28 mouse cellular contexts compared by ENCODE assay signal in genomic region chr7:95864233-95864632, GRCm38 (mm10).
DNase-seq lines count a peak whose midpoint lies in the region; ATAC-seq lines count a peak whose summit lies in the region.
"Had no signal": no experiment of that assay in that cellular context is flagged by ENCODE, and none has a peak within 500 bp of the region (broad histone marks: within the 10 kb centered on the region; RNA-seq: fewer than 3 reads in every experiment).

No protein-coding gene starts in this region.

- no peaks in the 10 kb centered on the region for H3K4me1 ChIP-seq in kidney, embryonic 15.5 days
- H3K4me1 ChIP-seq: embryonic facial prominence, embryonic 12.5 days; limb, embryonic 15.5 days; liver, embryonic 15.5 days had no signal

- no peaks in the 10 kb centered on the region for H3K36me3 ChIP-seq in kidney, embryonic 15.5 days
- H3K36me3 ChIP-seq: embryonic facial prominence, embryonic 12.5 days; limb, embryonic 15.5 days; liver, embryonic 15.5 days had no signal

- peak; percentile 12 for DNase-seq in embryo, embryonic 10.5 days (ENCODE audit: low spot score)
- DNase-seq in embryo, embryonic 9.5 days (ENCODE audit: extremely low spot score): no peak
- DNase-seq in kidney, adult 9 months: peak; percentile 11
- DNase-seq in 3T3-L1 (ENCODE audit: low read depth, low spot score) (peak; percentile 21), R1 (ENCODE audit: low read depth, low spot score) (peak; percentile 11)
- no peak for DNase-seq in cerebellum, postnatal 10 days
- DNase-seq in left cerebral cortex, adult 8-10 months (ENCODE audit: low spot score in 2 of 2): no peak
- DNase-seq: adrenal gland, postnatal 25 days; cerebellum, adult 18-20 months; cerebellum, postnatal 36 days; gastrocnemius, postnatal 14 days; heart, postnatal 14 days; kidney, postnatal 14 days; layer of hippocampus, adult 9-11 months; retina, postnatal 1 day; thymus, postnatal 25 days had no signal

- no peak overlapping the region for H3K4me2 ChIP-seq in kidney, embryonic 15.5 days
- H3K4me2 ChIP-seq: embryonic facial prominence, embryonic 12.5 days; heart, embryonic 11.5 days; limb, embryonic 15.5 days; liver, embryonic 15.5 days; midbrain, embryonic 11.5 days had no signal

- H3K4me3 ChIP-seq in kidney, embryonic 15.5 days (replicated peaks): no peak overlapping the region
- H3K4me3 ChIP-seq: embryonic facial prominence, embryonic 12.5 days; erythroblast, embryonic 14.5 days; limb, embryonic 15.5 days; liver, embryonic 15.5 days had no signal

- H3K27me3 ChIP-seq in kidney, embryonic 15.5 days: no peaks in the 10 kb centered on the region
- H3K27me3 ChIP-seq: CH12.LX; embryonic facial prominence, embryonic 12.5 days; limb, embryonic 15.5 days; liver, embryonic 15.5 days had no signal

- no peak for ATAC-seq in kidney, embryonic 15.5 days (replicated peaks; ENCODE audit: low FRiP score)
- ATAC-seq: activated CD4-positive, CD25-positive, alpha-beta regulatory T cell, adult 4 months; forebrain, embryonic 14.5 days; hindbrain, embryonic 16.5 days; intestine, embryonic 16.5 days had no signal

- WGBS in kidney, embryonic 15.5 days: 26% methylated on average over 3 of the region's 3 CpGs

- H3K27ac ChIP-seq in kidney, embryonic 15.5 days: no peak overlapping the region
- H3K27ac ChIP-seq: embryonic facial prominence, embryonic 12.5 days; limb, embryonic 15.5 days; liver, embryonic 15.5 days had no signal

- H3K9me3 ChIP-seq in kidney, embryonic 15.5 days (replicated peaks): no peaks in the 10 kb centered on the region
- H3K9me3 ChIP-seq: embryonic facial prominence, embryonic 12.5 days; limb, embryonic 15.5 days; liver, embryonic 15.5 days had no signal

- no peak overlapping the region for H3K9ac ChIP-seq in kidney, embryonic 15.5 days
- H3K9ac ChIP-seq: embryonic facial prominence, embryonic 12.5 days; limb, embryonic 15.5 days; liver, embryonic 15.5 days had no signal

Comparison
In these comparisons a context has a peak if more than half of its experiments do, and no peak if none do; other contexts are left out.
1. DNase-seq: peak in embryo, embryonic 10.5 days (single experiment), kidney, adult 9 months (single experiment), 3T3-L1 (single experiment) and R1 (single experiment); none in embryo, embryonic 9.5 days (single experiment), cerebellum, postnatal 10 days (0 of 2) and left cerebral cortex, adult 8-10 months (0 of 2).